8 mouse cellular contexts compared by ENCODE assay signal in genomic region chr11:62127692-62128091, GRCm38 (mm10).
DNase-seq lines count a peak whose midpoint lies in the region; ATAC-seq and TF ChIP-seq lines count a peak whose summit lies in the region.

No protein-coding gene starts in this region.

- no peaks in the 10 kb centered on the region for H3K9me3 ChIP-seq in lung, embryonic 14.5 days (ENCODE audit: low read depth, low read length)

- H3K36me3 ChIP-seq in lung, embryonic 14.5 days (ENCODE audit: insufficient read depth) = peaks cover 10% of the 10 kb centered on the region; the same call in 1 of the 2 replicates

- no peak overlapping the region for H3K27ac ChIP-seq in lung, embryonic 14.5 days (ENCODE audit: low read depth)

- peak; percentile 54 for ATAC-seq in lung, embryonic 14.5 days (ENCODE audit: insufficient read depth)

- no peaks in the 10 kb centered on the region for H3K4me1 ChIP-seq in lung, embryonic 14.5 days (ENCODE audit: insufficient read depth)

- peak; percentile 96 for TF ChIP-seq CTCF in lung, embryonic 14.5 days (IDR thresholded peaks at IDR 0.05; ENCODE audit: low read depth)

- H3K4me2 ChIP-seq in lung, embryonic 14.5 days = no peak overlapping the region

- no peaks in the 10 kb centered on the region for H3K27me3 ChIP-seq in lung, embryonic 14.5 days (ENCODE audit: insufficient read depth, low read length)

- H3K9ac ChIP-seq in lung, embryonic 14.5 days = no peak overlapping the region

- no peak overlapping the region for H3K4me3 ChIP-seq in lung, embryonic 14.5 days (ENCODE audit: low read depth, low read length)

- DNase-seq in ES-CJ7 (ENCODE audit: low read depth, low spot score) = peak; percentile 79
- peak; percentile 92 for DNase-seq in adrenal gland, postnatal 14 days
- peak; percentile 76 for DNase-seq in embryo, embryonic 11.5 days (ENCODE audit: low read depth, low spot score)
- DNase-seq in heart, adult 8-10 months (ENCODE audit: low spot score) = peak; percentile 82
- peak; percentile 89 for DNase-seq in layer of hippocampus, adult 11-12 months (ENCODE audit: low spot score)
- DNase-seq in lung, embryonic 14.5 days = peak; percentile 95
- DNase-seq in right cerebral cortex, postnatal 14 days = peak; percentile 89
- peak; percentile 90 for DNase-seq in urinary bladder, postnatal 25 days (ENCODE audit: low spot score)

- WGBS in lung, embryonic 14.5 days = 37% methylated on average over 3 of the region's 3 CpGs
